Mouse (Mus musculus) olfactory bulb, adult 2 months (tissue): Measurements from ENCODE around the gene Rassf8. TPM values are rescaled to one million over a fixed set of nuclear protein-coding genes. Genes with fewer than 3 reads are reported as not detected.

Experiments used
- H3K27ac ChIP-seq: fragments of 200-500 bp; 2 replicates; pipeline ENCODE4 v1.5.1; 2012; ENCODE audit warnings: low read depth, low read length; ENCODE audit not compliant: insufficient read depth
- H3K4me1 ChIP-seq: fragments of 200-500 bp; 2 replicates; pipeline ENCODE4 v1.6.1; 2012; ENCODE audit warnings: low read length; ENCODE audit not compliant: control insufficient read depth, insufficient read depth
- H3K4me3 ChIP-seq: fragments of 200-500 bp; 2 replicates; pipeline ENCODE4 v1.5.1; 2012; ENCODE audit warnings: mild to moderate bottlenecking, low read depth, low read length, moderate library complexity; ENCODE audit not compliant: insufficient read depth
- CTCF ChIP-seq: fragments of 200-500 bp; IDR thresholded peaks from 2 replicates; pipeline ENCODE4 v1.5.1; 2012; ENCODE audit warnings: low read depth, mild to moderate bottlenecking, low read length, moderate library complexity; ENCODE audit not compliant: insufficient read depth
- POLR2A ChIP-seq: fragments of 200-500 bp; IDR thresholded peaks from 2 replicates; pipeline ENCODE4 v1.6.1; 2012; ENCODE audit warnings: mild to moderate bottlenecking, low read depth, low read length, moderate library complexity; ENCODE audit not compliant: insufficient read depth
- WGBS: fragments of 180-500 bp; shearing (Covaris S2); methylation state at CpG from one replicate; pipeline ENCODE4 v1.1.7; 2018; 5-methylcytosine and 5-hydroxymethylcytosine counted together
- polyA plus RNA-seq: library from polyadenylated mRNA; stranded (reverse); fragments of >200 nt; gene quantifications from 2 replicates; pipeline ENCODE4 v1.2.4, GENCODE M21; 2012; ENCODE audit warnings: low replicate concordance; ENCODE audit not compliant: missing spikeins, insufficient read depth, insufficient read length

Rassf8 gene
- polyA plus RNA-seq, 1 experiment: not detected

- no peak overlapping the region for H3K27ac ChIP-seq
- no peak overlapping the region for H3K4me3 ChIP-seq
- TF ChIP-seq POLR2A (no peak), CTCF (no peak)
- 46% methylated on average over 5 of the region's 5 CpGs for WGBS
- peaks cover 14% of the 10 kb centered on the region for H3K4me1 ChIP-seq
Measured at GRCm38 (mm10) chr6:145823588-145824234, 77.2 kb downstream of the Rassf8 start.

- Histone ChIP-seq H3K27ac (no peak overlapping the region), H3K4me1 (peaks cover 10% of the 10 kb centered on the region), H3K4me3 (no peak overlapping the region)
- WGBS: 93% methylated on average over 4 of the region's 4 CpGs
- TF ChIP-seq CTCF (no peak), POLR2A (no peak)
Measured at GRCm38 (mm10) chr6:145826305-145826704, 79.8 kb downstream of the Rassf8 start.

GRCm38 (mm10) chr6:145829062-145829835 is 82.7 kb downstream of the Rassf8 start:
- Histone ChIP-seq H3K27ac (no peak overlapping the region), H3K4me1 (0 out of 2 replicates have a peak, but pooled peaks cover 4% of the 10 kb centered on the region), H3K4me3 (no peak overlapping the region)
- TF ChIP-seq POLR2A: no peak
- no peak for TF ChIP-seq CTCF
- WGBS: 85% methylated on average over 16 of the region's 16 CpGs

GRCm38 (mm10) chr6:145830117-145830516 is 83.6 kb downstream of the Rassf8 start:
- Histone ChIP-seq H3K27ac (no peak overlapping the region), H3K4me1 (0 out of 2 replicates have a peak, but pooled peaks cover 4% of the 10 kb centered on the region), H3K4me3 (no peak overlapping the region)
- TF ChIP-seq CTCF (peak; percentile 76), POLR2A (no peak)
- 15% methylated on average over 8 of the region's 8 CpGs for WGBS

- 72% methylated on average over 9 of the region's 9 CpGs for WGBS
- Histone ChIP-seq H3K27ac (no peak overlapping the region), H3K4me1 (0 out of 2 replicates have a peak, but pooled peaks cover 4% of the 10 kb centered on the region), H3K4me3 (no peak overlapping the region)
- TF ChIP-seq POLR2A: no peak
- no peak for TF ChIP-seq CTCF
Measured at GRCm38 (mm10) chr6:145830617-145831016, 84.1 kb downstream of the Rassf8 start.

GRCm38 (mm10) chr6:145832927-145833326 is 86.4 kb downstream of the Rassf8 start:
- Histone ChIP-seq H3K4me1 (0 out of 2 replicates have a peak, but pooled peaks cover 4% of the 10 kb centered on the region), H3K4me3 (no peak overlapping the region), H3K27ac (no peak overlapping the region)
- WGBS: 63% methylated on average over 8 of the region's 8 CpGs
- TF ChIP-seq CTCF: no peak
- TF ChIP-seq POLR2A: no peak

- 75% methylated on average over 6 of the region's 6 CpGs for WGBS
- TF ChIP-seq POLR2A (no peak), CTCF (no peak)
- H3K4me1 ChIP-seq: 0 out of 2 replicates have a peak, but pooled peaks cover 4% of the 10 kb centered on the region
Measured at GRCm38 (mm10) chr6:145835359-145835758, 88.8 kb downstream of the Rassf8 start.

GRCm38 (mm10) chr6:145845611-145846010 is 99.1 kb downstream of the Rassf8 start:
- Histone ChIP-seq H3K27ac (no peak overlapping the region), H3K4me1 (peaks cover 8% of the 10 kb centered on the region), H3K4me3 (no peak overlapping the region)
- 35% methylated on average over 5 of the region's 5 CpGs for WGBS
- no peak for TF ChIP-seq POLR2A
- TF ChIP-seq CTCF: no peak

More at GRCm38 (mm10) chr6:145835359-145835758, 88.8 kb downstream of the Rassf8 start:
- no peak overlapping the region for H3K27ac ChIP-seq
- no peak overlapping the region for H3K4me3 ChIP-seq

- Histone ChIP-seq H3K4me1 (peaks cover 12% of the 10 kb centered on the region), H3K27ac (no peak overlapping the region), H3K4me3 (no peak overlapping the region)
- TF ChIP-seq POLR2A: no peak
- no peak for TF ChIP-seq CTCF
- WGBS: 70% methylated on average over 1 of the region's 1 CpGs
Measured at GRCm38 (mm10) chr6:145846076-145846475, 99.5 kb downstream of the Rassf8 start.
